Mouse (Mus musculus) left cerebral cortex, adult 2 months (tissue): ENCODE measurements at regions not wholly inside any gene's neighbourhood (a gene's known extent, or its start where the extent isn't known, plus 50 kb on each side); places are given as distances from the start of the nearest gene placed in this dataset.
A peak's percentile ranks its signal among the peaks of the same experiment; 100 is the strongest.

Experiments used
- DNase-seq, 2 experiments: peaks; one replicate each; pipeline ENCODE4 v3.0.0; 2021 to 2022; ENCODE audit warnings: low spot score in 2 of 2, mixed read lengths in 1 of 2; ENCODE audit errors: extremely low spot score in 1 of 2
- H3K27ac ChIP-seq: fragments of 200-600 bp; 2 replicates; pipeline ENCODE4 v1.8.1; 2022
- H3K4me3 ChIP-seq: fragments of 200-600 bp; 2 replicates; pipeline ENCODE4 v1.8.1; 2022
- CTCF ChIP-seq: fragments of 200-600 bp; IDR thresholded peaks from 2 replicates; pipeline ENCODE4 v1.8.1; 2022; ENCODE audit warnings: antibody characterized with exemption, mild to moderate bottlenecking, moderate library complexity
- intact Hi-C: fragments of 180-260 bp; cut with DNase I; formaldehyde crosslinking; loops from one replicate; pipeline ENCODE4 v1.15.1; 2025

DNA sequence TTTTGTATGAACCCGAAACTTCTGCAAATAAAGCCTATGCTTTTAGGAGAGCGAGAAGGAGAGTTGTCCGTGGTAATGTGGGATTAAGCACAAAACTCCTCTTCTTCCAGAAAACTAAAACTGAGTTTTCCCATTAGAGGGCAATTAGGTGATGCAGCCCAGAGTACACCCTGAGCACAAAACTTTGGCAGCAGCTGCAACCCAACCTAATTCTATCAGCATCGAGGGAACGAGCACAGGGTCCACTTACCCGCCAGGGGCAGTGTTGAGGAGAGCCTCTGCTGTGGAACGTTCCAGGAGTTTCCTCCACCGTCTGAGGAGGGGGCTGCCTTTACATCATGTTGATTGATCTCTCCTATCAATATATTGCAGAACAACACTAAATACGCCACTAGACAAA, 285.7 kb downstream of the Gm826 start:
- Histone ChIP-seq H3K4me3 (no peak overlapping the region), H3K27ac (no peak overlapping the region)
- no peak; the same call in 1 of the 2 replicates for TF ChIP-seq CTCF
- intact Hi-C loops = no loop called here
- DNase-seq = no peak

DNA sequence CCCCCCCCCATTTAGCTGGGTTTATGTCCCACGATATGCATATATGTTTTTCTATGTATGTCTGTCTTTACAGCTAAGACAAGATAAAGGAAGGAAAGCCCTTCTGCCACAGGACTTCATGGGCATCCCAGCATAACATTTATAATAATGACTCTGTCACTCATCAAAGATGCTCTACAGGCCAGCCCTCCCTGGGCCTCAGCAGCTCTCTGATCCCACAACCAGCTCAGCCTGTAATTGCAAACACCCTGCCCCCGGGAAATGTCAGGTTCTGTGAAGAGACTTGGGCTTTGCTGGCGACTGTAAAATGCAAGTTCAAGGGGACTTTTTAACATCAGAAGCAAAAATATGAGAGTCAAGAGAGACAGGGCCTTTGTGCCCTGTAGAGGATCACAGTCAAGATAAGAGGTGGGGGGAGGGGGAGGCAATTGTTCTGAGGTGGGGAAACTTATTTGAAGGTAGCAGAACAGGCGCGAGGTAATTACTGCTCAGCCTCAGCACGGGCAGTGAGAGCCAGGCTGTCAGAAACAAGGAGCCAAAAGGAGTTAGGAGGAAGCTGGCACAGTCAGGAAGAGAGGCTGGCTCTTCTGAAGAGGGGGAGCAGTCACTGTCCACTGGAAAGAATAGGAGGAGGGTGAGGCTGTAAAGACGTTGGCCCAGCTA, 286.9 kb downstream of the Gm826 start:
- Histone ChIP-seq H3K4me3 (no peak overlapping the region), H3K27ac (no peak overlapping the region)
- DNase-seq = no peak
- no peak for TF ChIP-seq CTCF
- intact Hi-C loops = no loop called here

DNA sequence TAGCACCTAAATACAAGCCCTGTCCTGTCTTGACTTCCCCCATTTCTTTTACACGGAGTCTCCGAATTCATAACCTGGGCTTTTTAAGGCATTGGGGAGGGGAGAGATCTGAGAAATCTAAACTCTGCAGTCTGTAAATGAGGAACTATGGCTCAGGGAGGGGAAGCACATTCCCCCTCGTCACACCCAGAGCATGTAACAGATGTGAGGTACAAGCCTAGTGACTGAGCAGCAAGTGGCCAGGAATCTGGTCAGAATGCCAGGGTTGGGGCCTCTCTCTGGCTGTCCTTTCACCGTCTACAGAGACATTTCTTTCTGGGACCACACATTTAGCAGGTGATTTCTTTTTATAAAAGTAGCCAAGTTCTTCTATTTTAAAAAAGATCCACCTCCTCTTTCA, 289.4 kb downstream of the Gm826 start:
- Histone ChIP-seq H3K27ac (no peak overlapping the region), H3K4me3 (no peak overlapping the region)
- intact Hi-C loops = no loop called here
- DNase-seq = no peak
- no peak for TF ChIP-seq CTCF

DNA sequence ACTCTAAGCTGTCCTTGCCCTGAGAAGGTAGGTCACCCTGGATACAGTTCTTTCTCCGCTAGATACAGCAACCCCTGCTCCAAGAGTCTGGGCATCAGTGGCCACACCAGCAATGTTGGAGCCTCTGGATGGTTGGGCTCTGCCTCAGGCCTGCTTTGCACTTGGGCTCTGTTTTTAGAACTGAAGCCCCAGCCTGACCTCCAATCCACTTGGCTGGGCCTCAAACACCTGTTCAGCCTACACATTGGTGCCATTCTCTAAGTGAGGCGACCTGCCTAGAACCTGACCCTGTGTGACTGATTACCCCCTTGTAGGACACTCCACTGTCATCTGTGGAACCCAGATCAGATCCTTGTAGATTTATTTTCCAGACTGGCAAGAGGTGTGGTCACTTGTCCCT, 289.8 kb downstream of the Gm826 start:
- TF ChIP-seq CTCF = no peak
- no peak for DNase-seq
- intact Hi-C loops = no loop called here
- no peak overlapping the region for H3K27ac ChIP-seq
- no peak overlapping the region for H3K4me3 ChIP-seq

DNA sequence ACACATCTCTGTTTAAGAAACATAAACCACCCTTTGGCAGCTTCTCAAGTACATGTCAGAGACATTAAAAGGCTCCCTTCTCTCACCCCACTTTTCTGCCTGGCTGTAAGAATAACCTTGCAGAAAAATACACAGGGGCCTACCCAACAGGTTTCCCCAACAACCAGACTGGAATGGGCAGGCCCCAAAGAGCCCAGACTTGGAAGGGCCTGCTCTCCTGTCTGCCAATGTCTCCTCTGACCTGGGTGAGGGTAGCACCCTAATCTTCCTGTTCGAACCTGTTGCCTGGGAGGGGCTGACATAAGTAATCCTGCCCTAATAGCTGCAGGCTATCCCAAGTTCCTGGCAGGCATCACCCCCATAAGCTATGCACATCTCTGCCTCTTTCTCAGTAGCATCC, 304.5 kb downstream of the Gm826 start:
- no peak for DNase-seq
- no peak for TF ChIP-seq CTCF
- H3K4me3 ChIP-seq = no peak overlapping the region
- no peak overlapping the region for H3K27ac ChIP-seq
- intact Hi-C loops = no loop called here

DNA sequence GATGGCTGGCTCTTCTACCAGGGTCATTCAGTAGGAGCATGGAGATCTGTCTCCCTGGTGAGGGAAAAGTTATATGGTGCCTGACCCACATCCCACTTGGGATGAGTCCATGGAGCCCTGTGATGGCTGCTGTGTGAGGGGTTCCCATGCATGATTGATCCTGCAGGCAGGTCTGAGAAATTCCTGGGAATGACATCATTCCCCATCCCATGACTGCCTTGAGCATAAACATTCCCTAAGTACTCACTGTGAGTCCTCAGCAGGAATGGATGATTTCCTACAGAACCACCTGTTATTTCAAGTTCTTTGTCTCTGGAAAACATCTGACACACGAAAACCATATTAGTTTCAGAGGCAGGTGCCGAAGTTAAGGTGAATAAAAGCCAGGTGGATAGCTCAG, 305.5 kb downstream of the Gm826 start:
- intact Hi-C loops = no loop called here
- no peak for TF ChIP-seq CTCF
- no peak for DNase-seq
- Histone ChIP-seq H3K27ac (no peak overlapping the region), H3K4me3 (no peak overlapping the region)

DNA sequence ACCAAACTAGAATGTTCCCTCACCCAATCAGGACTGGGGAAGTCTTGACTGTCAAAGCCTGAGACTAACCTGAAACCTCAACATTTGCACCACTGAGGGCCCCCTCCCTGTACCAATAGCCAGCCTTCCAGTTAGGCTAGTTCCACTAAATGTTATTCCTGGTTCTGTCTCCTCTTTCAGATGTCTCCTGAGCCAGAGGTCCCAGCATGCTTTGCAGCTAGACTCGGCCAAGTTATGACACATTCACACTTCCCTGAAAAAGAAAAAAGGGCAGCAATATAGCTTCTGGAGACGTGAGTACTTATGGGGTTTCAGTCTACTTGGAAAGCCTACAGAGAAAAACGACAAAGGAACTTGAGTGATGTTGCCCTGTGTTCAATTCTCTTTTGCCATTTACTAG, 308.1 kb downstream of the Gm826 start:
- Histone ChIP-seq H3K4me3 (no peak overlapping the region), H3K27ac (no peak overlapping the region)
- intact Hi-C loops = no loop called here
- TF ChIP-seq CTCF = no peak
- no peak for DNase-seq

DNA sequence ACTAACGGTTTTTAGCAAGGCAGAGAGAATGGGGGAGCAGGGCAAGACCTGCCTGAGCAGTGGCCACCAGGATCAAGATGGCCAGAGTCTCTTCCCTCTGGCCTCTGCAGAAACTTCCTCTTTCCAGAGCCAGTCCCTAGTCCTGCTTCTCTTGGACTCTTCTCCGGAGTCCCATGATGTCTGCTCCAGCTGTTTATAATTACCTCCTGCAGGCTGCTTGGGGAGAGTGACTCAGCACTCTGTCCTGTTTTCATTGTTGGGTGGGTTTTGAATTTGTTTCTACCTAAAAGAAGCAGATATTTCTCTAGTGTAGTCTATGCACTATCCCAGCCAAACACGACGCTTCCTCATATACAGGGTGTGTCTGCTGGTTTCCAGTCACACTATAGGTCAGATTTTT, 312.4 kb downstream of the Gm826 start:
- intact Hi-C loops = no loop called here
- DNase-seq = no peak
- Histone ChIP-seq H3K27ac (no peak overlapping the region), H3K4me3 (no peak overlapping the region)
- no peak for TF ChIP-seq CTCF

DNA sequence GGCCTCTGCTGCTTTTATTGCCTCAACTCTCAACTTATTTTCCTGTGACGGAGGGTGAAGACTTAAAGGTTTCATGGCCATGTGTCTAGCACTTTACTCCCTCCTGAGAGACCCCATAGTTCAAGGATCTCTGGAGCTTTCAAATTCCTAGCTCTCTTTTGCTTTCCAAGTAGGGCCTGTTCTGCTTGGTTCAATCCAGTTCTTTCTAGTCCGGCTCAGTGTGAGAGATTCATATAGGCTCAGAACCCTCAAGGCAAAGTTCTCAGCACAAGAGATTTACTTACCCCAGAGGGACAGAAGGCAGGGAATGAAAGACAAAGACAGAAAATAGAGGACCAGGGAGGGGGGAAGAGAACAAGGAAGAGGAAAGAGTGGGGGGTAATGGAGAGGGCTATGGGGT, 313.1 kb downstream of the Gm826 start:
- TF ChIP-seq CTCF = no peak
- no peak overlapping the region for H3K4me3 ChIP-seq
- DNase-seq = no peak
- intact Hi-C loops = no loop called here
- H3K27ac ChIP-seq = no peak overlapping the region

DNA sequence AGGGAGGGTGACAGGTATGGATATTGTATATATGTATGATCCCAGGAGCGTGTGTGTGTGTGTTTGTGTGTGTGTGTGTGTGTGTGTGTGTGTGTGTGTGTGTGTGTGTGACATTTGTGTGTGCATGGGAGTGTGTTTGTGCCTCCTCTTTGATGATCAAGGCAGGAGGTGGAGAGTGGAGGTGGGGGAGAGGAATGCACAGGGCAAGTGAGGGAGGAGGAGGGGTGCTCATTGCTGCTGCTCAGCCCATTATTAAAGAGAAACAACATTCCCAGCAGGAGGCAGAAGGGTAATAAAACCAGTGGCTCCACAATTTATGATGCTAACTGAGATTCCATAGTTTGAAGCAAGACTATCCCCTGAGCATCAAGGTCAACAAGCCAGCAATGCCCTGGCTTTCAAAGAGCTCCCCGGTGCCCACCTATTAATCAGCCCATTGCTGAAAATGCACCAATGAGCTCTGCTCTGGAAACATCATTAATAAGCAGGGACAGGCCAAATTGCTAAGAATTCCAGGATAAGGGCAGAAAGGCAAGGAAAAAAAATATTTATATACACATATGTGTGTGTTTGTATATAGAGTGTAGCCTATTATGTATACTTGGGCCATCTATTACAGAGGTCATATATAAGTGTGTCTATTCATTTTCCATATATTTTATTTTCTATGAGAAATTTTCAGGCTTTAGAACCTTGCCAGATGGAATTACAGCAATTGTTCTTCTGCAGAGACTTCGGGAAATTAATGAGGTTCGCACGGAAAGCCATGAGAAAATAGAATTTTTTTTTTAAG, 316.7 kb downstream of the Gm826 start:
- H3K27ac ChIP-seq = no peak overlapping the region
- H3K4me3 ChIP-seq = no peak overlapping the region
- no peak for TF ChIP-seq CTCF
- DNase-seq = no peak
- intact Hi-C loops = no loop called here

DNA sequence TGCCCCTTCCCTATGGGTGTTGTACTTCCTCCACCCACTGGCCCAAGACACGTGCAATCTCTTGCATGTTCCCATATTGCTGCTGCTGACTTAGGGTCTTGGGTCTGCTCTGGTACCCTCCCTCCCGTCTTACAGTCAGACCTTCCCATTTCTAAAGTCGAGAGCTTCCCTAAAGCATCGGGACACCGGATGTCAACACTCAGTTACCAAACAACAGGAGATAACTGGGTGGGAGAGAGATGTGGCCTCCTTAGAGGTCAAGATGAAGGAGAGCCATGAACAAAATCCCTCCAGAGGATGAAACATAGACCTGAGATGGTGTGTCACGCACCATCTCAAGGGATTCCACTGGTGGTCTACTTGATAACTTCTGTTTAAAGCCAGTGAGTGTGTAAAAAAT, 322.5 kb downstream of the Gm826 start:
- intact Hi-C loops = no loop called here
- H3K27ac ChIP-seq = no peak overlapping the region
- no peak for TF ChIP-seq CTCF
- DNase-seq = no peak
- no peak overlapping the region for H3K4me3 ChIP-seq

DNA sequence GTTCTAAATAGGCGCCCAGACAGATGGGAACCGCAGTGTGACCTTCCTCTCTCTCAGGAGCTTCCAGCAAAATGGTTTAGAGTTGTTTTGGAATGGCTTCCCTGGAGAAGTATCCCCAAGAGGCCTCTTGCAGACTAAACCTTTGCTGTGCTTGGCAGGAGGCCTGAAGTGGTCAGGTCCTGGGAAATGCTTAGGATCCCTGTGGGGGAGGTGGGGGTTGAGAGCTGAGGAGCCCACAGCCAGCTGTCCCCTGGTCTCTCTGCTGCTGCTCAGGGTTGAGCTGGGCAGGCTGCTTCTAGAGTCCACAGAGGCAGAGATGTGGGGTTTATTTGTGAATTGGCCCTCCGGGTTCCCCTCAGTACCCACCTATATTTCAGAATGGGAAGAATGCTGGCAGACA, 331.3 kb downstream of the Gm826 start:
- no peak for TF ChIP-seq CTCF
- DNase-seq = no peak
- Histone ChIP-seq H3K27ac (no peak overlapping the region), H3K4me3 (no peak overlapping the region)
- intact Hi-C loops = loop anchor here (5.0 kb wide), 1 partner anchor 365 kb away; the partner anchor contains the start of gene Mafb

DNA sequence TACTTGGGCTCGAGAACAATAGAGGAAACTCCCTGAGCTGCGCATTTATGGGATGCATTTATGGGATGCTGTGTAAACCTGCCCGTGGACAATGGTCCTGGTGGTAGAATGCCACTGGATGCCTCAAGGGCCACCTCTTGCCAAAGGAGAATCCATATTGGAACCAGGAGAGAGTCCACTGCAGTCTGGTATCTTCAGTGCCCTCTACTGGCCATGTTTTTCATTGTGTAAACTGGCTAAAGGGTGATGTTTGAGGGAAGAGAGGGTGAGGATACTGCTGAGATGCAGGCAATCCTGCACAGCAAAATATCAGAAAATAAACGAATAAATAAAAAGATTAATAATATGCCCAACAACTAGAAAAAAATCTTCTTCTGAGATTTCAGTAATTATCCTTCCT, 333.5 kb downstream of the Gm826 start:
- H3K27ac ChIP-seq = no peak overlapping the region
- peak; percentile 63 for TF ChIP-seq CTCF
- intact Hi-C loops = loop anchor here (5.0 kb wide), 1 partner anchor 367 kb away; the partner anchor contains the start of gene Mafb
- H3K4me3 ChIP-seq = no peak overlapping the region
- no peak for DNase-seq
